Mouse (Mus musculus): ENCODE results near the gene Prtg. TPM values are rescaled to one million over a fixed set of nuclear protein-coding genes. Genes with fewer than 3 reads are reported as not detected.

The Prtg gene
- total and polyA plus RNA-seq, 2 experiments from 2014 or later, result 0.65 to 4.4 TPM

GRCm38 (mm10) chr9:72890499-72891085, 83.9 kb downstream of the Prtg start:
- 78% methylated on average over 10 of the region's 10 CpGs for WGBS
- Histone ChIP-seq H3K27me3 (ENCODE audit: insufficient read depth, low read length) (no peaks in the 10 kb centered on the region), H3K4me2 (ENCODE audit: low read depth, low read length) (no peak overlapping the region), H3K36me3 (ENCODE audit: insufficient read depth, low read length) (no peaks in the 10 kb centered on the region), H3K4me1 (ENCODE audit: insufficient read depth, low read length) (no peaks in the 10 kb centered on the region), H3K4me3 (ENCODE audit: low read length) (no peak overlapping the region), H3K9me3 (ENCODE audit: low read length) (no peaks in the 10 kb centered on the region), H3K9ac (replicated peaks; ENCODE audit: low read length) (no peak overlapping the region), H3K27ac (no peak overlapping the region)
- no peak for DNase-seq (ENCODE audit: low spot score)
- no peak for ATAC-seq
- TF ChIP-seq CTCF (IDR thresholded peaks at IDR 0.05; ENCODE audit: low read depth), result no peak

GRCm38 (mm10) chr9:72892761-72893160, 86.1 kb downstream of the Prtg start:
- H3K9me3 ChIP-seq (ENCODE audit: low read length), result no peaks in the 10 kb centered on the region
- TF ChIP-seq CTCF (IDR thresholded peaks at IDR 0.05; ENCODE audit: low read depth), result no peak
- no peak overlapping the region for H3K4me3 ChIP-seq (ENCODE audit: low read length)
- H3K27me3 ChIP-seq (ENCODE audit: insufficient read depth, low read length), result no peaks in the 10 kb centered on the region
- H3K9ac ChIP-seq (replicated peaks; ENCODE audit: low read length), result no peak overlapping the region
- DNase-seq (ENCODE audit: low spot score) (no peak), ATAC-seq (no peak)
- H3K27ac ChIP-seq, result no peak overlapping the region
- 89% methylated on average over 5 of the region's 5 CpGs for WGBS
- H3K4me1 ChIP-seq (ENCODE audit: insufficient read depth, low read length), result no peaks in the 10 kb centered on the region
- no peak overlapping the region for H3K4me2 ChIP-seq (ENCODE audit: low read depth, low read length)
- H3K36me3 ChIP-seq (ENCODE audit: insufficient read depth, low read length), result no peaks in the 10 kb centered on the region

- Histone ChIP-seq H3K4me2 (ENCODE audit: low read depth, low read length) (no peak overlapping the region), H3K27ac (no peak overlapping the region), H3K9ac (replicated peaks; ENCODE audit: low read length) (no peak overlapping the region), H3K4me1 (ENCODE audit: insufficient read depth, low read length) (no peaks in the 10 kb centered on the region), H3K9me3 (ENCODE audit: low read length) (no peaks in the 10 kb centered on the region), H3K36me3 (ENCODE audit: insufficient read depth, low read length) (no peaks in the 10 kb centered on the region), H3K27me3 (ENCODE audit: insufficient read depth, low read length) (no peaks in the 10 kb centered on the region), H3K4me3 (ENCODE audit: low read length) (no peak overlapping the region)
- 95% methylated on average over 6 of the region's 6 CpGs for WGBS
- peak; percentile 12; the same call in 1 of the 2 replicates for TF ChIP-seq CTCF (IDR thresholded peaks at IDR 0.05; ENCODE audit: low read depth)
- no peak for DNase-seq (ENCODE audit: low spot score)
- no peak for ATAC-seq
These were observed 88.2 kb downstream of the Prtg start for GRCm38 (mm10) chr9:72894796-72895352.

- Histone ChIP-seq H3K9ac (replicated peaks; ENCODE audit: low read length) (no peak overlapping the region), H3K4me1 (ENCODE audit: insufficient read depth, low read length) (no peaks in the 10 kb centered on the region), H3K27me3 (ENCODE audit: insufficient read depth, low read length) (no peaks in the 10 kb centered on the region), H3K27ac (no peak overlapping the region), H3K4me2 (ENCODE audit: low read depth, low read length) (no peak overlapping the region), H3K9me3 (ENCODE audit: low read length) (no peaks in the 10 kb centered on the region), H3K4me3 (ENCODE audit: low read length) (no peak overlapping the region), H3K36me3 (ENCODE audit: insufficient read depth, low read length) (no peaks in the 10 kb centered on the region)
- no peak for TF ChIP-seq CTCF (IDR thresholded peaks at IDR 0.05; ENCODE audit: low read depth)
- WGBS, result 90% methylated on average over 8 of the region's 8 CpGs
- ATAC-seq (no peak), DNase-seq (ENCODE audit: low spot score) (no peak)
These were observed 95.4 kb downstream of the Prtg start for GRCm38 (mm10) chr9:72902057-72902456.

- DNase-seq (ENCODE audit: low spot score), result no peak
- H3K36me3 ChIP-seq (ENCODE audit: insufficient read depth, low read length), result no peaks in the 10 kb centered on the region
- ATAC-seq, result no peak
- H3K27ac ChIP-seq, result no peak overlapping the region
- no peak overlapping the region for H3K9ac ChIP-seq (replicated peaks; ENCODE audit: low read length)
- no peak for TF ChIP-seq CTCF (IDR thresholded peaks at IDR 0.05; ENCODE audit: low read depth)
- no peak overlapping the region for H3K4me2 ChIP-seq (ENCODE audit: low read depth, low read length)
- H3K9me3 ChIP-seq (ENCODE audit: low read length), result no peaks in the 10 kb centered on the region
- no peak overlapping the region for H3K4me3 ChIP-seq (ENCODE audit: low read length)
- WGBS, result 98% methylated on average over 5 of the region's 5 CpGs
- H3K4me1 ChIP-seq (ENCODE audit: insufficient read depth, low read length), result no peaks in the 10 kb centered on the region
- no peaks in the 10 kb centered on the region for H3K27me3 ChIP-seq (ENCODE audit: insufficient read depth, low read length)
These were observed 95.9 kb downstream of the Prtg start for GRCm38 (mm10) chr9:72902611-72903010.

- 70% methylated on average over 6 of the region's 6 CpGs for WGBS
- Histone ChIP-seq H3K9me3 (ENCODE audit: low read length) (no peaks in the 10 kb centered on the region), H3K27ac (no peak overlapping the region), H3K27me3 (ENCODE audit: insufficient read depth, low read length) (no peaks in the 10 kb centered on the region), H3K4me3 (ENCODE audit: low read length) (no peak overlapping the region), H3K9ac (replicated peaks; ENCODE audit: low read length) (no peak overlapping the region), H3K36me3 (ENCODE audit: insufficient read depth, low read length) (no peaks in the 10 kb centered on the region), H3K4me2 (ENCODE audit: low read depth, low read length) (no peak overlapping the region), H3K4me1 (ENCODE audit: insufficient read depth, low read length) (no peaks in the 10 kb centered on the region)
- DNase-seq (ENCODE audit: low spot score) (peak; percentile 18), ATAC-seq (no peak)
- no peak for TF ChIP-seq CTCF (IDR thresholded peaks at IDR 0.05; ENCODE audit: low read depth)
These were observed 100.0 kb downstream of the Prtg start for GRCm38 (mm10) chr9:72906693-72907103.

- H3K4me2 ChIP-seq (ENCODE audit: low read depth, low read length), result no peak overlapping the region
- WGBS, result 92% methylated on average over 2 of the region's 2 CpGs
- no peak for TF ChIP-seq CTCF (IDR thresholded peaks at IDR 0.05; ENCODE audit: low read depth)
- H3K36me3 ChIP-seq (ENCODE audit: insufficient read depth, low read length), result no peaks in the 10 kb centered on the region
- no peak overlapping the region for H3K9ac ChIP-seq (replicated peaks; ENCODE audit: low read length)
- no peak for ATAC-seq
- no peaks in the 10 kb centered on the region for H3K4me1 ChIP-seq (ENCODE audit: insufficient read depth, low read length)
- H3K27ac ChIP-seq, result no peak overlapping the region
- no peak overlapping the region for H3K4me3 ChIP-seq (ENCODE audit: low read length)
- H3K27me3 ChIP-seq (ENCODE audit: insufficient read depth, low read length), result no peaks in the 10 kb centered on the region
- no peak for DNase-seq (ENCODE audit: low spot score)
- no peaks in the 10 kb centered on the region for H3K9me3 ChIP-seq (ENCODE audit: low read length)
These were observed 104.7 kb downstream of the Prtg start for GRCm38 (mm10) chr9:72911381-72911780.
